Mouse (Mus musculus): Measurements from ENCODE around the gene Lmntd2.

The Lmntd2 gene

GRCm38 (mm10) chr7:141215880-141216733 lies 2.2 kb upstream of the Lmntd2 start:
- DNase-seq (ENCODE audit: low read depth), result no peak

- DNase-seq (ENCODE audit: low read depth), result peak; percentile 97
Observed at GRCm38 (mm10) chr7:141215101-141215879, 1.4 kb upstream of the Lmntd2 start, which contains the start of gene Rassf7. TSS of gene Rassf7 (plus strand) at chr7:141215860.

- DNase-seq (ENCODE audit: low read depth), result no peak
Observed at GRCm38 (mm10) chr7:141214310-141214709, 430 bp upstream of the Lmntd2 start.

GRCm38 (mm10) chr7:141213133-141213532 lies 747 bp downstream of the Lmntd2 start:
- DNase-seq (ENCODE audit: low read depth), result no peak

- DNase-seq (ENCODE audit: low read depth), result no peak
Observed at GRCm38 (mm10) chr7:141210606-141211131, 3.2 kb downstream of the Lmntd2 start.

- DNase-seq (ENCODE audit: low read depth), result no peak
Observed at GRCm38 (mm10) chr7:141210137-141210536, 3.7 kb downstream of the Lmntd2 start.

GRCm38 (mm10) chr7:141209526-141209925 lies 4.4 kb downstream of the Lmntd2 start:
- DNase-seq (ENCODE audit: low read depth), result no peak

- no peak for DNase-seq (ENCODE audit: low read depth)
Observed at GRCm38 (mm10) chr7:141206182-141206937, 7.5 kb downstream of the Lmntd2 start.

- no peak for DNase-seq (ENCODE audit: low read depth)
Observed at GRCm38 (mm10) chr7:141205504-141205903, 8.4 kb downstream of the Lmntd2 start.

- no peak for DNase-seq (ENCODE audit: low read depth)
Observed at GRCm38 (mm10) chr7:141204546-141204945, 9.3 kb downstream of the Lmntd2 start.

GRCm38 (mm10) chr7:141198121-141198520 lies 15.8 kb downstream of the Lmntd2 start:
- no peak for DNase-seq (ENCODE audit: low read depth)

- no peak for DNase-seq (ENCODE audit: low read depth)
Observed at GRCm38 (mm10) chr7:141196619-141197282, 17.1 kb downstream of the Lmntd2 start.

GRCm38 (mm10) chr7:141195754-141196153 lies 18.1 kb downstream of the Lmntd2 start:
- DNase-seq (ENCODE audit: low read depth), result no peak

- DNase-seq (ENCODE audit: low read depth), result peak; percentile 91
Observed at GRCm38 (mm10) chr7:141194830-141195229, 19.1 kb downstream of the Lmntd2 start.

GRCm38 (mm10) chr7:141194409-141194808 lies 19.5 kb downstream of the Lmntd2 start:
- DNase-seq (ENCODE audit: low read depth), result no peak

- peak; percentile 98 for DNase-seq (ENCODE audit: low read depth)
Observed at GRCm38 (mm10) chr7:141193948-141194347, 19.9 kb downstream of the Lmntd2 start, which contains the start of the genes Hras and Lrrc56. TSS of gene Hras (minus strand) at chr7:141194005. TSS of gene Lrrc56 (plus strand) at chr7:141194157.

- DNase-seq (ENCODE audit: low read depth), result peak; percentile 62
Observed at GRCm38 (mm10) chr7:141193348-141193856, 20.5 kb downstream of the Lmntd2 start.

- DNase-seq (ENCODE audit: low read depth), result no peak
Observed at GRCm38 (mm10) chr7:141192776-141193347, 21.0 kb downstream of the Lmntd2 start.

- no peak for DNase-seq (ENCODE audit: low read depth)
Observed at GRCm38 (mm10) chr7:141191796-141192685, 21.8 kb downstream of the Lmntd2 start.

GRCm38 (mm10) chr7:141191036-141191435 lies 22.8 kb downstream of the Lmntd2 start:
- DNase-seq (ENCODE audit: low read depth), result no peak
